Mouse (Mus musculus) lung, postnatal 0 days (tissue): Measurements from ENCODE around the gene Ccdc153. TPM values are rescaled to one million over a fixed set of nuclear protein-coding genes. Genes with fewer than 3 reads are reported as not detected.
A peak's percentile ranks its signal among the peaks of the same experiment; 100 is the strongest.

Experiments used
- ATAC-seq: fragments of 200-750 bp; cut with Nextera tagmentation; 2 replicates; pipeline ENCODE4 v1.8.0; 2017; ENCODE audit warnings: moderate library complexity
- DNase-seq: peaks from one replicate; pipeline ENCODE4 v3.0.0-alpha.2; 2016; ENCODE audit warnings: low spot score
- H3K27ac ChIP-seq: fragments of 300-500 bp; sonication (generic); 2 replicates; pipeline ENCODE4 v1.5.1; 2014; ENCODE audit warnings: antibody characterized with exemption, mild to moderate bottlenecking, low read length, mixed read lengths
- H3K27me3 ChIP-seq: fragments of 300-500 bp; sonication (generic); replicated peaks from 2 replicates; pipeline ENCODE4 v1.6.1; 2014; ENCODE audit warnings: low read length, mixed read lengths; ENCODE audit not compliant: insufficient read depth
- H3K36me3 ChIP-seq: fragments of 300-500 bp; sonication (generic); 2 replicates; pipeline ENCODE4 v1.6.1; 2014; ENCODE audit warnings: low read length, mixed read lengths; ENCODE audit not compliant: insufficient read depth
- H3K4me1 ChIP-seq: fragments of 300-500 bp; sonication (generic); 2 replicates; pipeline ENCODE4 v1.6.1; 2014; ENCODE audit warnings: antibody characterized with exemption, low read depth, low read length, mixed read lengths; ENCODE audit not compliant: insufficient read depth
- H3K4me2 ChIP-seq: fragments of 300-500 bp; sonication (generic); replicated peaks from 2 replicates; pipeline ENCODE4 v1.6.1; 2014; ENCODE audit warnings: low read depth, mild to moderate bottlenecking, low read length, moderate library complexity, mixed read lengths
- H3K4me3 ChIP-seq: fragments of 300-500 bp; sonication (generic); 2 replicates; pipeline ENCODE4 v1.5.1; 2014; ENCODE audit warnings: low read depth, low read length
- H3K9ac ChIP-seq: fragments of 300-500 bp; sonication (generic); replicated peaks from 2 replicates; pipeline ENCODE4 v1.6.1; 2014; ENCODE audit warnings: low read depth, mild to moderate bottlenecking
- H3K9me3 ChIP-seq: fragments of 300-500 bp; sonication (generic); 2 replicates; pipeline ENCODE4 v1.6.1; 2016; ENCODE audit warnings: low read length, mixed read lengths
- CTCF ChIP-seq: IDR thresholded peaks from 2 replicates; pipeline ENCODE4 v1.5.1; 2016; ENCODE audit warnings: antibody characterized with exemption, mild to moderate bottlenecking
- EP300 ChIP-seq: IDR thresholded peaks from 2 replicates; pipeline ENCODE4 v1.6.1; 2016; ENCODE audit warnings: antibody characterized with exemption, mild to moderate bottlenecking, control low read depth
- WGBS: fragments of 180-500 bp; shearing (Covaris S2); extraction: QIAGEN DNeasy Blood & Tissue Kit; methylation state at CpG from one replicate; pipeline ENCODE4 v1.1.7; 2014; 5-methylcytosine and 5-hydroxymethylcytosine counted together
- polyA plus RNA-seq: library from polyadenylated mRNA; unstranded; fragments of >200 nt; fragmentation: Nextera tagmentation; extraction: Ambion mirVana; gene quantifications from 2 replicates; pipeline ENCODE4 v1.2.1, GENCODE M21; 2015

Ccdc153 gene
- polyA plus RNA-seq, 1 experiment from 2014 or later: 60.0 TPM

DNA sequence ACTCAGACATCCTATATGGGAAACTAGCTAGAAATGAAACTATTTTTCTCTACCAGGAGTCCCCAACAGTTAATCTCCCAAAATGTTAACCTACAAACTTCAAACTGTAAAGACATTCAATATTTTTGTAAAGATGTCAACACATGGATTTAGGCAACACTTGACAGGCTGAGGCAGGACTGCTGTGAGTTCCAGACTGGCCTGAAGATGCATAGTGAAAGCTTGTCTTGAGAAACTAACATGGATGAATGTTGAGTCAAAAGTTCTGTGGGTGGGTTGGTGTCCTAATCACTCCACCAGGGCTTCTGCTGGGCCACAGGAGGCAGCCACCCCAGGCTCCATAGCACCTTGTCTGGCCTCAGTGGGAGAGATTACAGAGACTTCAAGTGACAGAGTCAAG is 8.9 kb upstream of the Ccdc153 start:
- H3K27ac ChIP-seq: no peak overlapping the region
- H3K36me3 ChIP-seq: no peaks in the 10 kb centered on the region
- peak overlapping the region; percentile 73; the same call in 1 of the 2 replicates for H3K4me2 ChIP-seq
- no peaks in the 10 kb centered on the region for H3K9me3 ChIP-seq
- no peak overlapping the region for H3K4me3 ChIP-seq
- no peak for TF ChIP-seq EP300
- TF ChIP-seq CTCF: no peak
- H3K9ac ChIP-seq: no peak overlapping the region
- 0 out of 2 replicates have a peak, but pooled peaks cover 6% of the 10 kb centered on the region for H3K4me1 ChIP-seq
- DNase-seq: no peak
- ATAC-seq: no peak
- no peaks in the 10 kb centered on the region for H3K27me3 ChIP-seq

DNA sequence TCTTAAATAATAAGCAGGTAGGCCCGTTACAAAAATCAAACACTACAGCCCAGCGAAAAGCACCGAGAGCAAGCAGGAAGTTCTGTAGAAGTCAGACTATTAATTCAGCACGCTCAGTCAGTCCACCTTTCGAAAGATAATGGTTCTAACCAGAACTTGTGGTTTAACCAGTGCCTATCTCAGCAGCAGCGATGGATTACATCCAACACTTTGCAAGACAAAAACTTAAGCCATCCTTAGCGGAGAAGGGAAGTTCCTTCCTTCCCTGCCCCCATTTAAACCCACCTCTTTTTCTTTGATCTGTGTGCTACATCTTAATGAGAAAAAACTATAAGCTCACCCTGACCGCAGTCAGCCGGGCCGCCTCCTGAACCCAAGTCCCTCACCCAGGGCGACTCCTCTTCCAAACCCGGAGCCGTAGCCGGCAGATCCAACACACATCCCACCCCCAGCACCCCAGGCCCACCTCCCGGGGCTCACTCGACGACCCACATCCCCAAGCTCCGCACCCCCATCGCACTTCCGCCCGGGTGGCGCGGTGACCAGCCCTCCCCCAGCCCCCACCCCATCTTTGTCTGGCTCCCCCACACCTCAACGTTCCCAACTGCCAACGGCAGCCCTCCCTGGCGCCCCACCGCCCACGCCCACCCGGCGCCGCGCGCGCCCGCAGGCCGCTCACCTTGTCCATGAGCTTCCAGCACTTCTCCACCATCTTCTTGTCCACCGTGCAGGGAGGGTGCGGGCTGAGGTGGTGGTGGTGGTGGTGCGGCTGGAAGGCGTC is 7.3 kb upstream of the Ccdc153 start:
- DNase-seq (peak; percentile 39), ATAC-seq (peak; percentile 46)
- peak overlapping the region; percentile 85 for H3K9ac ChIP-seq
- no peaks in the 10 kb centered on the region for H3K9me3 ChIP-seq
- peak overlapping the region; percentile 94 for H3K4me3 ChIP-seq
- H3K27me3 ChIP-seq: no peaks in the 10 kb centered on the region
- WGBS: 2% methylated on average over 36 of the region's 40 CpGs
- H3K36me3 ChIP-seq: no peaks in the 10 kb centered on the region
- TF ChIP-seq CTCF: no peak
- no peak for TF ChIP-seq EP300
- H3K4me1 ChIP-seq: 0 out of 2 replicates have a peak, but pooled peaks cover 6% of the 10 kb centered on the region
- peak overlapping the region; percentile 90 for H3K27ac ChIP-seq
- peak overlapping the region; percentile 73 for H3K4me2 ChIP-seq

DNA sequence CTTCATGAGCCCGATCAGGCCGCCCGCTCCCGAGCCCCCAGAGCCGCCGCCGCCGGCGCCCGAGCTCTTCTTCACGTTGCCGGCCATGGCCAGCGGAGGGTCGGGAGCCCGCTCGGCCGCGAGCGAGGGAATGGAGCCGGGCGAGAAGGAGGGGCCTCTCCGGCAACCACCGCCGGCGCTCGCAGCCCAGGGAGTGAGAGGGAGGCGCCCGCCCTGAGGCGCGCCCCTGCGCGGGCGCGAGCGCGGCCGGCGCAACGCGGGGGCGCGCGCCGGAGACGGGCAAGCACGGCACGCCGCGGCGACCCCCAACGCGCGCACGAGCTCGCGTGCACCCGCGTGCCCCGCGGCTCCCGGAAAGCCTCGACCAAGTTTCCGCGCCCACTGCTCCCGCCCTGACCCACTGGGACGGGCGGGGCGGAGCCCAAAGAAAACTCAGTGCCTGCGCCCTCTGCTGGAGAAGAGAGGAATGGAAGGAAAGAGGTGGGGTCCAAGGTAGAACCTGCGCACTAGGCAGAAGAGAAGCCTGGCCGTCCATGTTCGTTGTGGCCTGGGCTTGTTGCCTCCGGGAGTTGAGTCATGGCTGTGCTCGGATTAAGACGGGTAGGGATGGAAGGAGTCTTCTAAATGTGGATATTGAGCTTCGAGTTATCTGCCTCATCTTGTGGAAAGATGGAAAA is 6.5 kb upstream of the Ccdc153 start, which contains the start of gene Cbl:
Gene Cbl (minus strand): TSS at position 248 of the 677 bp plus-strand sequence.
- WGBS: 2% methylated on average over 54 of the region's 76 CpGs
- TF ChIP-seq CTCF (peak; percentile 98), EP300 (0 out of 2 replicates have a peak, but pooled peaks have one; percentile 13)
- ATAC-seq: peak; percentile 96

DNA sequence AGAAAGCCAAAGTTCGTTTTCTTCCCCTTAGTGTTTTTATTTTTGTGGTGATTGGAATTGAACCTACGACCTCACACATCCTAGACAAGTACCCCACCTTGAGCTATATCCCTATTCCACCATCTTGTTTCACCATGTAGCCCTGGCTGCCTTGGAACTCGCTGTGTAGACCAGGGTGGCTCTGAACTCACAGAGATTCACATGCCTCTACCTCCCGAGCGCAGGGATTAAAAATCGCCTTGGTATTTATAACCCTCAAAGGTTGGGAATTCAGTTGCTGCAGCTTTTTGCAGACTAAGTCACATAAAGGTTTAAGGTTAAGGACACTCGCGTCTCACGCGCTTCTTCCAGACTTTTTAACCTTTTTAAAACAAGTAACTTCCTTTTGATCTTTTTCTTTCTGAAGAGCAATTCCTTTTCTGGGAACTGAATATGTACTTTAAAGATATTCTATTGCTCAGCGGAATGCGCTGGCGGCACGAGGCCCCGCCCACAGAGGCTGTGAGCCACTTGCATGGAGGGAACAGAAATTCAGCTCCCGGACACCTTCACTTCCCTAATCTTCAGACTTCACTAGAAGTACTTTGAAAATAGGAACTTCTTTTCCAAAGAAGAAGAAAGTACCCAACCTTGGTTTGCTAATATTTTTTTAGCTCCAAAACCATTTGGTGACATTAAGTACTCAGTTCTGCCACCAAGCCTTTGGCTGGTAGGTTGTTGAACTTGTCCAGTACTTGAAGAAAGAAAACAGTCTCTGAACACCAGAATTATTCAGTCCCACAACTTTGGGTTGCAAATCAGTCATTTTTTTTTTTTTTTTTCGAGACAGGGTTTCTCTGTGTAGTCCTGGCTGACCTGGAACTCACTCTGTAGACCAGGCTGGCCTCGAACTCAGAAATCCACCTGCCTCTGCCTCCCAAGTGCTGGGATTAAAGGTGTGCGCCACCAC is 5.7 kb upstream of the Ccdc153 start:
- Histone ChIP-seq H3K4me2 (peak overlapping the region; percentile 54), H3K36me3 (no peaks in the 10 kb centered on the region), H3K27me3 (no peaks in the 10 kb centered on the region), H3K4me1 (0 out of 2 replicates have a peak, but pooled peaks cover 6% of the 10 kb centered on the region), H3K4me3 (peak overlapping the region; percentile 94), H3K9me3 (no peaks in the 10 kb centered on the region), H3K9ac (no peak overlapping the region), H3K27ac (peak overlapping the region; percentile 85)
- TF ChIP-seq CTCF: no peak
- TF ChIP-seq EP300: no peak
- ATAC-seq (peak; percentile 21), DNase-seq (peak; percentile 83)
- WGBS: 14% methylated on average over 19 of the region's 19 CpGs

More for the DNA sequence above, 6.5 kb upstream of the Ccdc153 start, which contains the start of gene Cbl:
- DNase-seq: peak; percentile 98
- Histone ChIP-seq H3K36me3 (no peaks in the 10 kb centered on the region), H3K4me3 (peak within 1 kb of the TSS; percentile 94), H3K9me3 (no peaks in the 10 kb centered on the region), H3K9ac (peak within 1 kb of the TSS; percentile 85), H3K27me3 (no peaks in the 10 kb centered on the region), H3K27ac (peak within 1 kb of the TSS; percentile 90), H3K4me1 (0 out of 2 replicates have a peak, but pooled peaks cover 6% of the 10 kb centered on the region), H3K4me2 (peak within 1 kb of the TSS; percentile 73)

DNA sequence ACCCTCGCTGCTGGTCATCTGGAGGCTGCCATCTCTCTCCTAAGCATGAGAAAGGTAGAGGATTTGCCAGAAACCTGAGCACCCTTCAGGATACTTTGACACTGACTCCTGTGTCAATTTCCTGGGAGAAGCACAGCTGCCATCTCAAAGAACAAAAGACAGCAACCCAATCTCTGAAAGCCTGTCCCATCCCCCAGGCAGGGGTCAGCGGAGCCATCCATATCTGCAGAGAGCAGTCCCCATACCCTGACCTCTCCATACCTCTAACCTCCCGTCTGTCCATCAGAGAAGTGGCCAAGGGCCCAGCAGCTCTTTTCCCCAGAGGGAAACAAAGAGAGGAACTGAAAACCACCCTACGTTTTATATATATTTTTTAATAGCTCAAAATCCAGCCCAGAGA is 3.9 kb upstream of the Ccdc153 start:
- DNase-seq: no peak
- H3K4me2 ChIP-seq: no peak overlapping the region
- 0 out of 2 replicates have a peak, but pooled peaks cover 5% of the 10 kb centered on the region for H3K4me1 ChIP-seq
- H3K27ac ChIP-seq: no peak overlapping the region
- TF ChIP-seq CTCF: no peak
- TF ChIP-seq EP300: no peak
- no peaks in the 10 kb centered on the region for H3K27me3 ChIP-seq
- no peaks in the 10 kb centered on the region for H3K36me3 ChIP-seq
- H3K4me3 ChIP-seq: no peak overlapping the region
- H3K9me3 ChIP-seq: no peaks in the 10 kb centered on the region
- no peak overlapping the region for H3K9ac ChIP-seq
- 62% methylated on average over 4 of the region's 4 CpGs for WGBS
- no peak for ATAC-seq
